Mouse (Mus musculus) frontal cortex, postnatal 14 days (tissue): ENCODE measurements around the gene Nf1.

Experiments
- DNase-seq, 2 experiments: peaks; one replicate each; pipeline ENCODE4 v3.0.0; 2022; ENCODE audit warnings: low spot score in 2 of 2

The Nf1 gene

DNA sequence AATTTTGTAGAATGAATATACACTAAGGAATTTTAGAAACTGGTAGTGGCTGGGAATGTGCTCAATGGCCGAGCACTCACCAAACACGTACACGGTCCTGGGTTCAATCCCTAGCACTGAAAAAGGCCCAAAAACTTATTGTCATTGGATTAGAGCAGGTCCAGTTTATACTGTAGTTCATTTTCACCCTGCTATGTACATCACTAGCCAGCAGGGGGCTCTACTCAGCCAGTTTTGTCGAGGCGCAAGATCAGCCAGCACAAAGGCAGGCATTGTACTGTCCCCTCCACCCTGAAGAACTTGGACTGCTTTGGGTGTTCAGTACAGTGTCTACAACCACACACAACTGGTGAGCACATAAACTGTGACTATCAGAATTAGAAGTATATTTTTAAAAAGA is 244.7 kb downstream of the Nf1 start:
- DNase-seq, result peak in 1 of 2 experiments; percentile 77

DNA sequence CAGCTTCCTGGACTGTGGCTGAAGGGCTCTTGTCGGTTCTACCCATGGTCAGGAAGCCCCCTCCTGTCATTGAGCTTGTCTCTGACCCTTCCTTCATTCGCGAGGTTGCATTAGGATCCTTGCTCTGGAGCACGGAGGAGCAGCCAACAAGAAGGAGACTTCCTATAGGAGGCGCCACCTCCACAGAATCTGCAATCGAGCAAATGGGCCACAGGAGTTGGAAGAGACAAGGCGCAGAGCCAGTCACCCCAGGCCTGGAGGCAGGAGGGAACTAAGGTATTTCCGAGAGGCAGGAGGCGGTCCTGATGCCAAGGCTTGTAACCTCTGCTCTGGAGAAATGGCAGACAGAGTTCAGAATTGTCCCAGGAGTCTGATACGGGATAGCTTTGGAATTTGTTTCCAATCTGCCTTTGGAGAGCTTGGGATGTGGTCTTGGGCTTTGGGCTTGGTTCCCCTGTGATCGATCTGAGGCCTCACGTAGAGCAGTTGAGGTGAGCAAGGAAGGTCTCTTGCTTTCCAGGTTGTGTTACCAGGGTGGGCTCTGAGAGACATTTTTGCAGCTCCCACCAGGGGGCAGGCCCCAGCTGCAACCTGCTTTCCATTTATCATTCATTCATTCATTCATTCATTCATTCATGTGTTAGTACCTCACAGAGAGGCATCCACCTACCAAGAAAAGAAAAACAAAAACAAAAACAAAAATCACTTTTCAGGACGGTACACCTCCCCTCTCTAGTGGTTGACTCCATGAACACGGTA is 250.0 kb downstream of the Nf1 start:
- no peak for DNase-seq

DNA sequence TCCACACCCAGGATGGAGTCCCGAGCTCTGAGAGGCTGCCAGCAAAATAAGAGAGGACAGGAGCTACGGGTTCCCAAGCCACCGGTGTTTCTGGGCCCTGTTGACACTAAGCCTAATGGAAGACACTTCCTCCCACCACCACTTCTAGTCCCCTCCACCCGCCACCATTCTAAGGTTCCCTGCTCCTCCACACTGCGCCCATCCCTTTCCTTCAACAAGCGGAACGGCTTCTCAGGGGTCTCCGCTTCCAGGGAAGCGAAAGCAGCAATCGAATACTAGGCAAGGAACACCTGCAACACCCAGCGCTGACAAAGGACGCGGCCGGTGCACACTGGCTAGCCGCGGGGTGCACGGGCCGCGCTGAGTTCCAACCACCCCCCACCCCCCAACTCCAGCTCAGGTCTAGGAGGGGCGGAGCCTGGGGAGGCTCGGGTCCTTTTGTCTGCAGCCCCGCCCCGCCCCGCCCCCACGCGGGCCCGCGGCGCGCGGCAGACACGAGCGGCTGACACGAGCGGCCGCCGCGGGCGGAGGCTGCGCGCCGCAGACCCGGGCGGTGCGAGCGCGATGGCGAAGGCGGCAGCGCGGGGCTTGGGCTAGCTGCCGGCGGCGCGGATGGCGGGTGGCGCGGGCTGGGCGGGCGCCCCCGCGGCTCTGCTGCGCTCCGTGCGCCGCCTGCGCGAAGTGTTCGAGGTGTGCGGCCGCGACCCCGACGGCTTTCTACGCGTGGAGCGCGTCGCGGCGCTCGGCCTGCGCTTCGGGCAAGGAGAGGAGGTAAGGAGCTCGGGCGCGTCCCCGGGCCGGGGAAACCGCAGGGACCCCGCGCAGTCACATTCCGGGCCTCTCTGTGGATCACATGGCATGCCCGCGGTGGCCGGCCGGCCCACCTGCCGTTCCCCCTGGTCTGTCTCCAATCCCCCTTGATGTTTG is 251.4 kb downstream of the Nf1 start, which contains the start of gene Rab11fip4:
TSS of gene Rab11fip4 (plus strand) at position 549 of the 927 bp plus-strand sequence.
- peak in 1 of 2 experiments; percentile 37 for DNase-seq

DNA sequence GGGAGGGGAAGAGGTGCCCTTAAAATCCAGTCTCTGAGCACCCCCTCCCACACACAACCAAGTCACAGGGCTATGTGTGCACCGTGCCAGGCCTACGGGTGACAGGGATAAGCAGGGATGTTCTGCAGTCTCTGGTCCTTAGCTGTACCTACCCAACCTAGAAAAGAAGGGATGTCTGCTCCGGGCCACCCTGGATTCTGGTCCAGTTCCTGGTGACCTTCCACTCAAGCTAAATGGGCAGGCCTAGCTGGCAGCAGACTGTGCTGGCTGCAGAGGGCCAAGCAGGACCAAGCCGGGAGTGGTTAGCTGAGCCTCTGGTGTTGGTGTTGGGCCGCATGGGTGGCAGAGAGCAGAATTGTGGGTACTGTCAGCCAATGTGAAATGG is 252.1 kb downstream of the Nf1 start:
- DNase-seq, result peak in 1 of 2 experiments; percentile 25

DNA sequence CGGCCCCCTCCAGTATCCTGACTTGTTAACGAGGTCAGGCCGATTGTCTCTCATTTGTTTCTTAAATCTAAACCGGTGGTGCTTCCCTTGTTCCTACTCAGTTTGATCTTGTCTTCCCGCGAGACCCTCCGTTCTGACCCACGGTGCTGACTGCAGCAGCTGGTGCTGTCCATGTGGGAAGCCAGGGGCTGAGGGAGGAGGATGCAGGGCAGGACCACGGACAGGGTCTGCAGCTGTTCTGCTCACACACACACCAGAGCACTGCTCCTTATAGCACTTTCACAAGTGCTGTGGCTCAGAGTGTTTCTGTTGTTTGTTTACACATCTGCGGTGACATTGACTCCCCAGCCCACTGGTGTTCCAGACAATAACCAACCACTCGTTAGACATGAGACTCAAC is 254.0 kb downstream of the Nf1 start:
- no peak for DNase-seq

DNA sequence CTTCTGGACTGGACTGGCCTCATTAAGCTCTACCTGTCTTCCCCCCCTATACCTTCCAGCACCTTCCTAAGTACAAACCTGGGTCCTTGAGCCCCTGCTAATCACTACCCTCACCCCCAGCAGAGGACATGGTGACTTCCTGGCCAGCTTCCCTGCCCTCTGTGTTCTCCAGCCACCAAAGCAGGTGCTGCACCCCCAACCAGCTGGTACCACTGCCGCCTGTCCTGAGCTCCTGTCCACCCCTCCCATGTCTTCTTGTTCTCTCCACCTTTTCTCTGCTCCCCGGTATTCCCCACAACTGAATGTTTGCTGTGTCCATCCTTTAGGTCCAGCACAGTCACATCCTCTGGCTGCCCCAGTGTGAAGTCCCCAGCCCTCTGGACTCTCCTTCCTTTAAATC is 271.0 kb downstream of the Nf1 start:
- DNase-seq, result no peak

DNA sequence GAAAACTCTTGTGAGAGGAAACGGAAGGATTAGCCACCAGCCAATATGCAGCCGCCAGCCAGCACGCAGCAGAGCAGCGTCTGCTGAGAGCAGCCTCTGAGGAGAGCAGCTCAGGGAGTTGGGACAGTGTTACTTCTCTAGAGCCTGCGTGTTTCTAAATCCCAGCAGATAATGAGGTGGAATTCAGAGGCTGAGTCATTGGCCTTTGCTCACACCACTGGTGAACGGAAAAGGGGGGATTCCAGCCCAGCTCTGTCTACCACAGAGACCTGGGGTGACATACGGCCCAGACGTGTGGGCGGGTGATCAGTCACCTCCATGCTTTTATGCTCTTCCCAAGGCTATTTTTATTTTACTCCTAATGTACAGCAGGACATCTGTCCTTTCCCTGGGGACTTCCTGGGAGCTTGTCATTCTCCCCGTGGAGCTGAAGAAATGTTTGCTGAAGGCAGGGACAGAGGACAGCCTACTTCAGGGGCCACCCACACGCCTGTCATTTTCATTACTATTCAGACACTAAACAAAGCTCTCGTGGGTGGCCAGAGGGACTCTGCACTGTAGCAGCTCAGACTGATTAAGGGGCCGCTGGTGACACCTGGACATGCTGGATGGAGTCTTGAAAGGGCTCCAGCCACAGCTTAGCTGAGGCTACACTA is 271.6 kb downstream of the Nf1 start:
- DNase-seq, result no peak

DNA sequence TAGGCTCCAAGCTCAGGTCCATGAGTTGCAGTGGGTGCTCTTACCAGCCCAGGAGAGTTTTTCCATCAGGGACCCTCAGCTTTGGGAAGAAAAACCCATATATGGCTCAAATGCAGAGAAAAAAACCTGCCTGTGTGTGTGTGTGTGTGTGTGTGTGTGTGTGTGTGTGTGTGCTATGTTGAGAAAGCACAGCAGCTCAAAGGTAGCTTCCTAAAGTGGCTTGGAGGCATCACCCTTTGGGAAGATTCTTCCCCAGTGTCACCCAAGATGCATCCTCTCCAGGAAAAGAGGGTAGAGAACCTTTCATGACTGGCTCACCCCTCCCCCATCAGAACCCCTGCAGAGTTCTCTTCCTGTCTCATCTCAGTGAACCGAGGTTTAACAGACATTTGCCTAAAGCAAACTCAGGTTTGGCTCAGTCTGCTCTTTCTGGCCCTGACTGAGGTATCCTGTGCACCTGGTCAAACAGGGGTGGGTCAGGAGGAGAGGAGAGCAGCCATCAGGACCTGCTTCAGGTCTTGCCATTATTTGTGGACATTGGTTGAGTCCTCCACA is 272.6 kb downstream of the Nf1 start:
- DNase-seq, result no peak

DNA sequence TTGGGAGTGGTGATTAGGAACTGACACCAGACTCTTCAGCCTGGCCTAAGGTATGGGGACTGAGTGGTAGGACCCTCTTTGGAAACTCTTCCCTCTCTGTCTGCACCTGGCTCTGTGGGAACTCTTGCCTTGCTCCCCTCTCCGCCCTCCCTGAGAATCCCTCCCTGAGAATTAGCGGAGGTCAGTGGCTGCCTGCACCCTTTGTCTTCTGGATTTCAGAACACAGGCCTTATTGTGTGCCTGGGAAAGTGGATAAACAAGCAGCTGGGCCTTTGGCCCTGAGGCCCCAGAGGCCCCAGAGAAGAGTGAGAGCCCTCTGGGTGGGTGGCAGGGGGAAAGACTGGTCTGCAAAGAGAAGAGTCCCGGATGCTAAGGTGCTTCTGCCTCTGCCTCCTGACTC is 273.6 kb downstream of the Nf1 start:
- DNase-seq, result no peak

DNA sequence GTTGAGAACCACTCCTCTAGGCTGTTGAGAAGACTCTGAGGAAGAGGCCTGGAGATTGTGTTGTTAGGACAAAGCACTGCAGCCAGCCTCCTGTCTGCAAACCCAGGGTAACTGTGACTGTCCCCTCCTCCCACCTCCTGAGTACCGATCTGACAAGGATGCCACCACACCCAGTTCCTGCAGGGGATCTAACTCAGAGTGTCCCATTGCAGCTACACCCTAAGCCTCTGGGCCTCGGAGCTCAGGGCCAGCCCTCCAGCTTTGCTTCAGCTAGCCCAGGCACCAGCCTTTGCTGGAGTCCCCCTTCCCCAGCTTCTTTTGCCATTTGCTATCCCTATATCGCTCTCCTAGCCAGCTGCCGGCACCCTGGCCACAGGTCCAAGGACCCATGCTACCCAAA is 274.2 kb downstream of the Nf1 start:
- DNase-seq, result no peak

DNA sequence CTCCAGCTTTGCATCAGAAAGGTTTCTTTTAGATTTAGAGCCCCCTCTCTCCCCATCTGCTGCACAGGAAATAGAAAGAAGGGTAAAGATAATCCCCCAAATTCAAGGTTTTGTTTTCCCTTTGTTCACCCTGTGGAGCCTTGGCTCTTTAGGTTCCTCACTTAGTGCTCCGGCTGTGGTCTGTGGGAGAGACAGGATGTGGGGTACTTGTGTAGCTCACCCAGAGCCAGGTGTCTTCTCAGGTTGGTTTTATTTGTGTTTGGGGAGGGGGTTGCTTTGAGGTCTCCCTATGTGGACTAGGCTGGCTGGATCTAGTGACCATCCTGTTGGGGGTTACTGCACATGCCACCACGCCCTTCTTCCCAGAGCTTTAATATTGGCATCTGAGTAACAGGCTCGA is 275.4 kb downstream of the Nf1 start:
- no peak for DNase-seq

DNA sequence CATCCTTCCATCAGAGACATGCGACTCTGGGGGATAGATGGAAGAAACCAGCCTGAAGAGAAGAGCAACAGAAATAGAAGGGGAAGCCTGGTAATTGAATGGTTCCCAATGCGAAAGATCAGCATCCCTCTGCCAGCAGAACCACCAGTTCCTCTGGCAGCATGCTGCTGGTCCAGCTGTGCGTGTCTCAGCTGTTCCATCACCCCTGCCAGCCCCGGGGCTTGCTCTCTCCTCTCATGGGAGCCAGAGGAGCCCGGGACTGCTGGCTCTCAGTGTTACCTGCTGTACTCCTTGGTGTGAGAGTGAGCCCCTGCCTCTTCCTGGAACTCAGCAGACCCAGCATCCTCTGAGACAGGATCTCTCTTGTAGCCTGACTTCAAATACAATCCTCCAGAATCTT is 276.4 kb downstream of the Nf1 start:
- no peak for DNase-seq

DNA sequence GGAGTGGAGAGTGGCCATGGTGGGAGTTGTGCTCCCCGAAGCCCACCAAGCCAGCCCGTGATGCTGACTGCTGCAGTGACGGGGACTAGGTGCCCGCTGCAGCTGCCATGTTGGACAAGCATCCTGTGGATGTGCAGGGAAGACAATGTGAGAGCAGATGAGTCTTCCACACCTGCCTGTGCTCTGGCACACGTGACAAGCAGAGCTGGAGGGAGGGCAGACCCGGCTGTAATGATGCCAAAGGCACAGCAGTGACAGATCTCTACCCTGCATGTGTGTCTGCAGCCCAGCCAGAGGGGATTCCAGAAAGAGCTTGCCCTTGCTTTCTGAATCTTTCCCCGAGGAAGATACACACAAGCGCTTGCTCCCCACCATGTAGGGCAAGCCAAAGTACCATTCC is 278.5 kb downstream of the Nf1 start:
- DNase-seq, result no peak

DNA sequence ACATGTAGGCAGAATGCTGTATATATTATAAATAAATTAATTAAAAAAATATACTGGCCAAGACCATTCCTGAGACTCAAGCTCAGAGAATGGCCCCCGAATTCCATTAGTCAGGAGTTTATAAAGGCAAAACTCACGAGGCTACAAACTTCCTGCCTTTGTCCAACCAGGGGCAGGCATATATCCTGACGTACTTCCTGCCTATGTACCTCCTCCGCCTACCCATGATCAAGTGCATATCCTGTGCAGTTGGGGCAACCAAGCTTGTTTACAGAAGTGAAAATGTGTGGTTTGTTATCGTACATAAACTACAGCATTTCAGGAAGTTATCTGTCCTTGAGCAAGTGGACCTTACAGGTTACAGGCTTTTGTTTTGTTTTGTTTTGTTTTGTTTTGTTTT is 283.5 kb downstream of the Nf1 start:
- DNase-seq, result no peak

DNA sequence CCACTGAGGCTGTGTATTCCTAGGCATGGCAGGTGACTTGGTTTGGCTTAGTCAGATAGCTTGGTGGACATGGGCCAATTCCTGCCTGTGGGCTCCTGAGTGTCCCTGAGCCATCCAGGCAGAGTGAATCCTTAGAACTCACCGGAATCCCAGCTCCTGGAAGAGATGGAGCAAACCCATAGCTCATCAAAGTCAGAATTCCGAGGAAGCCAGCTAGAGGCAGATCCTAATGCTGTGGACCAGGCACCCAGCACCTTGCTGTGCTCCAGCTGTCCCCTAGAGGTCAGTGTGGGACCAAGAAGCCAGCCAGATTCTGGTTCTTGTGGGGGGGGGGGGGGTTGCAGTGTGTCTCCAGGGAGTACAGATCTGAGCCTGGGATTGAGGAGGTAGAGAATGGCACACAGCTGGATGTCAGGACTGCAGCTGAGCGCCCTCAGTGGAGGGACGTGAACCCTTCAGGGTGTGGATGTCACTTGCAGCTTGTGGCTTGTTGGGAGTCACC is 285.4 kb downstream of the Nf1 start:
- peak in 1 of 2 experiments; percentile 62 for DNase-seq

DNA sequence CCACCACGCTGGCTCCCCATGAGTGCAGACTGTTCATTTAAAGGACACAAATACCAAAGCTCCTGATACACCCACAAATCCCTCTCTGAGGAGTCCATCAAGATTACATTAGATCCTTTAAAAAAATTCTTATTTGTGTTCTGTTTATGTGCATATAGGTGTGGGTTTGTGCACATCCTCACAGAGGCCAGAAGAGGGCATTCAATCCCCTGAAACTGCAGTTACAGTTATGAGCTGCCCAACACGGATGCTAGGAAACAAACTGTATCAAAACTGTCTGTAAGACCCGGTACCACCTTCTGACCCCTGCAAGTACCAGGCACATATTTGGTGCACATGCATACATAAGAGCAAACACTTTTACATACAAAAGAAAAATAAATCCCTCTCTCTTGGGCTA is 289.2 kb downstream of the Nf1 start:
- DNase-seq, result no peak

DNA sequence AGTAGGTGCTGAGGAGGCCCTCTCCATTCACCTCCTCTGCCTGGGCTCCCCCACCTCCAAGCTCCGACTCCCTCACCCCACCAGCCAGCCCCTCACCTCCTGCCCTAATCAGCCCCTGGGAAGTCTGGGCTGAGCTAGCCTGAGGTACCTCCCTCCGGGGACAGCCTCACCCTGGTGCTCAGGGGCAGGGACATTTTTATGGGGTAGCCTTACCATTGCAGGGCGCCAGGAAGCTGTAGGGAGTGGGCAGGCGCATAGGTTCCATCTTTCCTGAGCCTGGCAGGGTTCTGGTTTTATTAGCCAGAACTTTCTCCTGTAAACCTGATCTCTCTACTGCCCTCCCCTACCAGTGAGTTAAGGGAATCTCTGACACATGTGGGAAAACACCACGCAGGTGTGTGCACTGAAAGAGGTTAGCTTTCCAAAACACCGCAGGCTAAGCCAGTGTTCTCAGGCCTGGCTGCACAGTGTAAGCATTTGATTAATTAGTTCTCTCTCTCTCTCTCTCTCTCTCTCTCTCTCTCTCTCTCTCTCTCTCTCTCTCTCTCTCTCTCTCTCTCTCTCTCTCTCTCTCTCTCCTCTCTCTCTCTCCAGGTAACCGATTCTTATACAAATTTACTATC is 290.4 kb downstream of the Nf1 start:
- DNase-seq, result no peak

DNA sequence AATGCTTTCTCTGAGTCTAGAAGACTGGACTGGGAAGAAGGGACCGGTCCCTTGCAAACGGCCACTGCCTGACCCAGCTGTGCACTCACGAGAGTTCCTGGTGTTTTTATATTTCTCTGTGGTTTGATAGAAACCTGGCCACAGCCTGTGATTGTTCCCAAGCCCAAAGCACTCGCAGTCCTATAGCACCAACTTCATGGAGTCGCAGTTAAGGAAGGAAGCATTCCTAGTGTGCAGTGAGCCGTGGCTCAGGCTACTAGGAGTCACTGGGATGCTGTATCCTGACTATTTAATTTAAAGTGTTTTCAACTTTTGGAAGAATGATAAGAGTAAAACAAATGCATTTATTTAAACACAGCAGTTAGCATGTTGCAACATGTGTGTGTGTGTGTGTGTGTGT is 291.0 kb downstream of the Nf1 start:
- no peak for DNase-seq
